In genomic region chr14:24290726-24291125, GRCm38 (mm10) we compare ENCODE assay signal across 29 mouse cellular contexts. TPM values are rescaled to one million over a fixed set of nuclear protein-coding genes. Genes with fewer than 3 reads are reported as not detected.
DNase-seq lines count a peak whose midpoint lies in the region.
"Had no signal": no experiment of that assay in that cellular context is flagged by ENCODE, and none has a peak within 500 bp of the region (broad histone marks: within the 10 kb centered on the region; RNA-seq: fewer than 3 reads in every experiment).

No protein-coding gene starts in this region.

- H3K27me3 ChIP-seq in heart, embryonic 10.5 days (ENCODE audit: insufficient read depth, poor library complexity, severe bottlenecking) = no peaks in the 10 kb centered on the region
- H3K27me3 ChIP-seq: embryonic facial prominence, embryonic 12.5 days; forebrain, embryonic 13.5 days; forebrain, embryonic 15.5 days had no signal

- H3K4me3 ChIP-seq in heart, embryonic 10.5 days = no peak overlapping the region
- H3K4me3 ChIP-seq: embryonic facial prominence, embryonic 10.5 days; embryonic facial prominence, embryonic 12.5 days; forebrain, embryonic 13.5 days; forebrain, embryonic 15.5 days had no signal

- peaks cover 23% of the 10 kb centered on the region for H3K4me1 ChIP-seq in heart, embryonic 10.5 days
- H3K4me1 ChIP-seq: embryonic facial prominence, embryonic 12.5 days; forebrain, embryonic 13.5 days; forebrain, embryonic 15.5 days had no signal

- peak; percentile 1 for DNase-seq in embryo, embryonic 10 days (ENCODE audit: low spot score)
- DNase-seq in embryo, embryonic 9.5 days (ENCODE audit: extremely low spot score) = no peak
- DNase-seq in heart, embryonic 10.5 days (ENCODE audit: low spot score) = peak; percentile 58
- no peak for DNase-seq in heart, adult 8-10 months (ENCODE audit: low spot score)
- peak; percentile 4 for DNase-seq in testis, postnatal 10 days (ENCODE audit: low spot score)
- DNase-seq in testis, postnatal 14 days (ENCODE audit: low spot score) = no peak
- DNase-seq: adrenal gland, adult 8-10 months; adrenal gland, postnatal 14 days; adrenal gland, postnatal 36 days; B cell, adult 2 months; cerebellum, adult 11-12 months; cerebellum, adult 2 months; cerebellum, adult 9-10 months; cerebellum, postnatal 10 days; cerebellum, postnatal 25 days; embryo, embryonic 11 days; forebrain, postnatal 0 days had no signal

- no peaks in the 10 kb centered on the region for H3K9me3 ChIP-seq in heart, embryonic 10.5 days
- H3K9me3 ChIP-seq: embryonic facial prominence, embryonic 10.5 days; embryonic facial prominence, embryonic 12.5 days; forebrain, embryonic 13.5 days; forebrain, embryonic 15.5 days; G1E had no signal

- no peaks in the 10 kb centered on the region for H3K36me3 ChIP-seq in heart, embryonic 10.5 days
- H3K36me3 ChIP-seq: embryonic facial prominence, embryonic 10.5 days; embryonic facial prominence, embryonic 12.5 days; forebrain, embryonic 15.5 days; G1E had no signal

- no peak overlapping the region for H3K27ac ChIP-seq in heart, embryonic 10.5 days
- H3K27ac ChIP-seq: embryonic facial prominence, embryonic 10.5 days; embryonic facial prominence, embryonic 12.5 days; forebrain, embryonic 13.5 days; forebrain, embryonic 15.5 days had no signal

RNA-seq across cellular contexts. Expression of gene E330034G19Rik, which starts 2.3 kb away (rescaled TPM):
- not detected in 2 replicates for polyA plus RNA-seq in heart, embryonic 10.5 days (2016; fragmentation: Nextera tagmentation; extraction: Ambion mirVana)
- not detected for total RNA-seq in heart, adult 8-10 months (2022)
- total RNA-seq: adrenal gland, adult 18-20 months; adrenal gland, adult 8-10 months; adrenal gland, postnatal 14 days; adrenal gland, postnatal 36 days; CH12.LX; forebrain, postnatal 0 days; G1E had no signal
- polyA plus RNA-seq: activated CD4-positive, CD25-positive, alpha-beta regulatory T cell, adult 4 months; CD4-positive, CD25-positive, alpha-beta regulatory T cell, adult 4 months; embryonic facial prominence, embryonic 10.5 days; embryonic facial prominence, embryonic 12.5 days; embryonic facial prominence, embryonic 14.5 days; forebrain, embryonic 11.5 days; forebrain, embryonic 13.5 days; forebrain, embryonic 15.5 days; G1E; Patski had no signal

RNA-seq across cellular contexts. Expression of gene Dlg5, which starts 45.0 kb away (rescaled TPM):
- 11.3 and 15.1 TPM in 2 replicates for polyA plus RNA-seq in heart, embryonic 10.5 days (2016; fragmentation: Nextera tagmentation; extraction: Ambion mirVana)
- total RNA-seq in heart, adult 8-10 months (2022) = 10 to 100 TPM in 2 of 4 experiments, 1 to 10 TPM in 2; 9.0 to 12.7 (median 9.8) TPM

Comparison
In these comparisons a context has a peak if more than half of its experiments do, and no peak if none do; other contexts are left out.
1. DNase-seq: peak in embryo, embryonic 10 days (single experiment), heart, embryonic 10.5 days (single experiment) and testis, postnatal 10 days (single experiment); none in embryo, embryonic 9.5 days (single experiment), heart, adult 8-10 months (single experiment) and testis, postnatal 14 days (single experiment).